Mouse (Mus musculus) naive thymus-derived CD4-positive, alpha-beta T cell, adult 2 months (primary cell): ENCODE results near the gene Afp.

Experiments
- DNase-seq: peaks from one replicate; pipeline ENCODE4 v3.0.0-alpha.2; 2011; ENCODE audit warnings: low read depth

Gene Afp

DNA sequence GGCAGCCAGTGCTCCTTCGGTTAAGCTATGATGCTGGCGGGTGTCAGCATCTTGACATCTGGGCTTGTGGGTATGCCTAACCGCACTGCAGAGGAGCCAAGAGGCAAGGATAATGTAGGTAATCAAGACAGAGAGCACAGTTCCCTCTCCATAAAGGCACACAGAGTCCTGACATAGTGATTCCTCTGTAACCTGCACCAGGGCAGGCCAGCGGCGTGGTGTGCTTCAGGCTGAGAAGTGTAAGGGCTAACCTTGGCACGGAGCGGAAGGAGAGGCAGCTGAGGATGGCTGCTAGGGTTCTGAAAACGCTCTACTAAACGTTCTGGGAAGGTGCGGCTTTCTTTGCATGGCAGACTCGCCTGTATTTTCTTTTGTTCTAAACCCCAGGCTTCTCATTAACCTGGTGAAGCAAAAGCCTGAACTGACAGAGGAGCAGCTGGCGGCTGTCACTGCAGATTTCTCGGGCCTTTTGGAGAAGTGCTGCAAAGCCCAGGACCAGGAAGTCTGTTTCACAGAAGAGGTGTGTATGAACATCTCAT, 16.9 kb downstream of the Afp start:
- no peak for DNase-seq

DNA sequence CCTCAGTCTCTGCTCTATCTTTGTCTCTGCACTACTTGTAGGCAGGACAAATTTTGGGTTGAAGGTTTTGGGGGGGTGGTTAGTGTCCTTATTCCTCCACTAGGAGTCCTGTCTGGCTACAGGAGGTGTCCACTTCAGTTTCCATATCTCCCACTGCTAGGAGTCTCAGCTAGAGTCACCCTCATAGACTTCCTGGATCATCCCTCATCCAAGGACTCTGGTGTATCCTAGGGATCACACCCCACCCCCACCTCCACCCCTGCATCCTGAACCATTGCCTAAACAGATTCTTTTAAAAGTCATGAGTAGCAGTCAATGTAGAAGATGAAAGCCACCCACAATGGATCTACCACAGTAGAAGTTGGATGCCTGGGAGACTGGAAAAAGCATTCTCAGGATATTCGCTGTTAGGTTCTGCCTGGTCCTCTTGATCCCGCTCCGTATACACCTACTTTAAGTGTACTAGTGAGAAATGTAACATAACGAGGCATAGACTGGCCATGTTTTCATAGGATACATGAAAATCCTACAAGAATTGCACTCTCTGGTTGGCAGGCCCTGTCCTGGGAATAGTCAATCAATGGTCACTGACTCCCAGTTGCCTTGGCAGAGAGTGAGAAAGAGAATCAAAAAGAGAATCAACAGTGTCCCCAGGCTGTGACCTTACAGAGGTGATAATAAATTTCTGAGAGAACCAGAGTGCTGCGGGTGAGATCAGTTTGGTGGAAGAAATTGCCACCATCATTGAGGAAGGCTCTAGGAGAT, 19.5 kb downstream of the Afp start:
- DNase-seq = no peak

DNA sequence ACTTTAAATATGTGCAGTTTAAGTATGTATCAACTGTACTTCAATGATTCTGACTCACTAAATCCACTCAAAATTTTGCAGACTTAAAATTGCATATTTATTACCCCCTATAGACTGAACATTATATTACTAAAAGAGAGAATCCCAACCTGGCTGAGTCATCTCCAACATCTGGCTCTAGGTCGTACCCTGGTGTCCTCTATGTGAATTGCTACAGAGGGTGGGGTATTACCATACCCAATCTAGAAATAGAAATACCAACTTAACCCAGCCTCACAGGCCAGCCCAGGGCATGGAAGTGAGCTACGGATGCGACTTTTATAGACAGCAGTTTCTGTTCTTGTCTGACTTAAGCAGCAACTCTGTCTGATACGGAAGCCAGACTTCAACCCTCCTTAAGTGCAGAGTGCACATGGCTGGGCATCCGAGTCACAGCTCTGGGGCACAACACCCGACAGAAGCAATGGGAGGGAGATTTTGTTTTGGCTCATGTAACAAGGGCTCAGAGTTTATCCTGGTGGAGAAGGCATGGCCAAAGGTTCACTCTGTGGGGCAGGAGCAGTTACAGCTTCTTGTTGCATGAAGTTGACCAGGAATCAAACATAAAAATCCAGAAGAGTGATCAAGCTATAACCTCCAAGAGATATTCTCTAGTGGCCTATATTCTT, 21.9 kb downstream of the Afp start:
- no peak for DNase-seq

DNA sequence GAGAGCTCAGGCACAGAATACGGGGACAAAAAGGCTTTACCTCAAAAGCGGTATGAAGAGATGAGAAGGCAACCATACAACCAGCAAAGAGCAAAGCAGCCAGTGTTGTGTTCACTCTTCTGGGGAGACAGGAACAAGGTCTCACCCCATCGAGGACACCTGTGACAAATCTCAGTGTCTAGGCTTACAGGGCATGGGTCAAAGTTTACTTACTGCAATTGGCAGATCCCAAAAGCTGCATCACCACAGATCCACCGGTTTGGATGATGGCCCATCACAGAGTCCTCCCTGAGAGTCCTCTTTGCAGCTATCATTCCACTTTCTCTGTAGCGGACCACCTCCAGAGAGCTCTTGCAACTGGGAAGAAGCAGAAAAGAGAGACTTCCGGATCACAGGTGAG, 25.0 kb downstream of the Afp start:
- DNase-seq = no peak

DNA sequence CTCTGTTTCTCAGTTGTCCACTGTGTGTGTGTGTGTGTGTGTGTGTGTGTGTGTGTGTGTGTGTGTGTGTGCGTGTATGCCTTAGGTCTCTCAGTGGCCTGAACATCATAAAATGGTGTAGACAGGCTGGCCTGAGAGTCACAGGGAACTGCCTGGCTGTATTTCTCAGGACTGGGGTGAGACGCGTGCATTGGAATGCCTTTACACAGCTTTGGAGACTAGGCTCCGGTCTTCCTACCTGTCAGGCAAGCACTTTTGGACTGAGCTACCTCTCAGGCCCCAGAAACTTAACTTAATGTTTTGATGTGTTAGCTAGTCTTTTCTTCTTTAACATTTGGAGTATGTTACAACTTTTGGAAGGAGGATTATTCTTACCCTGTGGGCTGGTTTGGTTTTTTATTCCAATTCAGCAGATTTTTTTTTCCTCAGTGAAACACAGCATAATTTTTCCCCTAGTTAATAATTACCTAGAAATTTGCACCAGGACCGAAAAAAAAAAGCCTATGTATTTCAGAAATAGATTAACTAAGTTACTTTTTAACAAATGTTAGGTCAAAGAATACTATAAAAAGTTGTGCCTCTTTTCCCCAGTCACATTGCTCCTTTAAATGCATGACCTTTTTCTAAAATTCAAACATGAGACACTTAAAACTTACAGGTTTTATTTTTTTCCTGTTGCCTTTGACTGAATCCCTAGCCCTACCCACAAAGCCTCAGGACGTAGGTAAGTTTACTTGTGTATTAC, 28.0 kb downstream of the Afp start, which contains the start of gene Afm:
Gene Afm (plus strand): TSS at position 577 of the 745 bp plus-strand sequence.
- no peak for DNase-seq

DNA sequence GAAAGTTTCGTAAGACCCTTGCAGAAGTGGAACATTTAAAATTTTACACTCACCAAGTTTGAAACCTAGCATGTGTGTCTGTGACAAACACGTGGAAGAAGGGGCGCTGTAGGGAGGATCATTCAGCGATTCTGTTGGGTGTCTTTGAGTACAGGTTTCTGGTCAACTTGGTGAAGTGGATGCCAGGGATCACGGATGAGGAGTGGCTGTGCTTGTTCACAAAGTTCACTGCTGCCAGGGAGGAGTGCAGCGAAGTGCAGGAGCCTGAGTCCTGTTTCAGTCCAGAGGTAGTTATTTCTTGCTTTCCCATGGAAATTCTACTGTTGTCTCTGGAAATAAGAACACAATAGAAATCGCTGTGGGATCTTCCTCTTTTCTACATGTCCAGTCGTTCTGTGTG, 60.7 kb downstream of the Afp start:
- no peak for DNase-seq

DNA sequence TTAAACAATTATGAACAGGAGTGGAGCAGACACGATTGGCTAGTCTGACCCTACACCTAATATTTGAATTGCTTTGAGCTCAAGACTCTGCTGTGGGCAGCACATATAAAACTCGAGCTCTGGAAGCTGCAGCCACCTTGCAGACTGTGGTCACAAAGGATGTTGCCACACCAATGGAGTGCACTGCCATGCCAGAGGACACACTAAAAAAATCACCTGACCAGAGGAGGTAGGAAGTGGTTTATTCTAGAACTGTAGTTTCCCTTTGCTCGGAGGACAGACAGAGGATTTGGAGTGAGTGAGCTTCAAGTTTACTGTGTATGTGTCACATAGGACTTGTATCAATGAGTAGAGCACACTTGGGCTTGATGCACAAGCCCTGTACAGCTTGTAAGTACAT, 65.5 kb downstream of the Afp start:
- DNase-seq = no peak
